Mouse (Mus musculus) MEL (cell line): ENCODE results near the gene Heatr5a. TPM values are rescaled to one million over a fixed set of nuclear protein-coding genes. Genes with fewer than 3 reads are reported as not detected.

Experiments used
- DNase-seq: peaks from one replicate; pipeline ENCODE4 v3.0.0; 2011; ENCODE audit warnings: low read depth, low spot score
- H3K27ac ChIP-seq: 2 replicates; pipeline ENCODE4 v1.5.1; 2012; ENCODE audit warnings: low read depth, mild to moderate bottlenecking, control low read depth, low read length, moderate library complexity; ENCODE audit not compliant: control insufficient read depth
- H3K27me3 ChIP-seq, 2 experiments: fragments of 150-350 bp in 1 of 2; sonication (generic) in 1 of 2; 2 replicates each; pipeline ENCODE4 v1.6.1; 2012; ENCODE audit warnings: low read length in 2 of 2, mild to moderate bottlenecking in 2 of 2, improper control_type of control experiment in 1 of 2, moderate library complexity in 1 of 2; ENCODE audit not compliant: insufficient read depth in 2 of 2, control insufficient read depth in 1 of 2
- H3K36me3 ChIP-seq, 2 experiments: 2 replicates each; pipeline ENCODE4 v1.6.1; 2012 to 2014; ENCODE audit warnings: low read length in 2 of 2, improper control_type of control experiment in 1 of 2, inconsistent platforms in 1 of 2, mild to moderate bottlenecking in 1 of 2; ENCODE audit not compliant: insufficient read depth in 2 of 2, control insufficient read depth in 1 of 2
- H3K4me1 ChIP-seq, 2 experiments: fragments of 150-350 bp in 1 of 2; sonication (generic) in 1 of 2; 2 replicates each; pipeline ENCODE4 v1.6.1; 2012; ENCODE audit warnings: low read length in 2 of 2, improper control_type of control experiment in 1 of 2, mild to moderate bottlenecking in 1 of 2; ENCODE audit not compliant: insufficient read depth in 2 of 2, control insufficient read depth in 1 of 2
- H3K4me3 ChIP-seq, 2 experiments: fragments of 150-350 bp in 1 of 2; sonication (generic) in 1 of 2; 2 replicates each; pipeline ENCODE4 v1.5.1; 2012; ENCODE audit warnings: low read depth in 2 of 2, low read length in 2 of 2, mild to moderate bottlenecking in 2 of 2, moderate library complexity in 2 of 2, control low read depth in 1 of 2, improper control_type of control experiment in 1 of 2; ENCODE audit not compliant: control insufficient read depth in 1 of 2, insufficient read depth in 1 of 2
- H3K79me2 ChIP-seq: 2 replicates; pipeline ENCODE4 v1.6.1; 2012; ENCODE audit warnings: mild to moderate bottlenecking, low read length, moderate library complexity; ENCODE audit not compliant: control insufficient read depth, poor library complexity, insufficient read depth
- H3K9ac ChIP-seq: 2 replicates; pipeline ENCODE4 v1.6.1; 2012; ENCODE audit warnings: low read depth, mild to moderate bottlenecking, control low read depth, low read length, moderate library complexity; ENCODE audit not compliant: control insufficient read depth, poor library complexity, severe bottlenecking
- H3K9me3 ChIP-seq: fragments of 150-350 bp; sonication (generic); replicated peaks from 2 replicates; pipeline ENCODE4 v1.6.1; 2012; ENCODE audit warnings: mild to moderate bottlenecking, low read length, improper control_type of control experiment, moderate library complexity; ENCODE audit not compliant: insufficient read depth
- BHLHE40 ChIP-seq: IDR thresholded peaks from 2 replicates; pipeline ENCODE4 v1.6.1; 2012; ENCODE audit warnings: low read depth, mild to moderate bottlenecking, inconsistent platforms, low read length, improper control_type of control experiment, borderline replicate concordance
- E2F4 ChIP-seq: IDR thresholded peaks from 2 replicates; pipeline ENCODE4 v1.6.1; 2011; ENCODE audit warnings: low read depth, low read length, improper control_type of control experiment, borderline replicate concordance
- EP300 ChIP-seq, 2 experiments: IDR thresholded peaks; 2 replicates each; pipeline ENCODE4 v1.6.1; 2011; ENCODE audit warnings: improper control_type of control experiment in 2 of 2, low read length in 2 of 2, low read depth in 1 of 2, mild to moderate bottlenecking in 1 of 2
- ETS1 ChIP-seq: IDR thresholded peaks from 2 replicates; pipeline ENCODE4 v1.6.1; 2012; ENCODE audit warnings: low read depth, mild to moderate bottlenecking, inconsistent platforms, low read length, improper control_type of control experiment, moderate library complexity
- MAFK ChIP-seq: IDR thresholded peaks from 2 replicates; pipeline ENCODE4 v1.6.1; 2011; ENCODE audit warnings: low read depth, mild to moderate bottlenecking, low read length, improper control_type of control experiment, borderline replicate concordance
- MAX ChIP-seq: IDR thresholded peaks from 2 replicates; pipeline ENCODE4 v1.6.1; 2011; ENCODE audit warnings: low read length, improper control_type of control experiment
- MAZ ChIP-seq: IDR thresholded peaks from 2 replicates; pipeline ENCODE4 v1.6.1; 2012; ENCODE audit warnings: low read depth, mild to moderate bottlenecking, inconsistent platforms, low read length, improper control_type of control experiment
- MXI1 ChIP-seq: IDR thresholded peaks from 2 replicates; pipeline ENCODE4 v1.6.1; 2011; ENCODE audit warnings: mild to moderate bottlenecking, low read depth, low read length, improper control_type of control experiment
- MYB ChIP-seq: IDR thresholded peaks from 2 replicates; pipeline ENCODE4 v1.6.1; 2011; ENCODE audit warnings: mild to moderate bottlenecking, low read depth, low read length, improper control_type of control experiment
- NRF1 ChIP-seq: IDR thresholded peaks from 2 replicates; pipeline ENCODE4 v1.6.1; 2014; ENCODE audit warnings: low read depth, mild to moderate bottlenecking, inconsistent platforms, low read length, improper control_type of control experiment, moderate library complexity; ENCODE audit not compliant: poor library complexity, insufficient read depth, severe bottlenecking
- USF1 ChIP-seq: IDR thresholded peaks from 2 replicates; pipeline ENCODE4 v1.6.1; 2014; ENCODE audit warnings: low read depth, mild to moderate bottlenecking, inconsistent platforms, low read length, improper control_type of control experiment, moderate library complexity
- ZKSCAN1 ChIP-seq: IDR thresholded peaks from 2 replicates; pipeline ENCODE4 v1.6.1; 2012; ENCODE audit warnings: low read depth, mild to moderate bottlenecking, inconsistent platforms, low read length, improper control_type of control experiment, moderate library complexity
- ZMIZ1 ChIP-seq: IDR thresholded peaks from 2 replicates; pipeline ENCODE4 v1.6.1; 2012; ENCODE audit warnings: low read depth, mild to moderate bottlenecking, inconsistent platforms, low read length, improper control_type of control experiment, moderate library complexity
- ZNF384 ChIP-seq: IDR thresholded peaks from 2 replicates; pipeline ENCODE4 v1.6.1; 2012; ENCODE audit warnings: low read depth, mild to moderate bottlenecking, inconsistent platforms, low read length, improper control_type of control experiment
- polyA plus RNA-seq, 2 experiments: library from polyadenylated mRNA; stranded (reverse) in 1 of 2; unstranded in 1 of 2; fragments of >175 nt in 1 of 2; fragments of >200 nt in 1 of 2; gene quantifications; 2 replicates each; pipeline versions ENCODE4 v1.2.1 to v1.2.4; 2012; ENCODE audit warnings: low replicate concordance in 2 of 2, low read depth in 1 of 2; ENCODE audit not compliant: insufficient read length in 2 of 2, insufficient read depth in 1 of 2, missing spikeins in 1 of 2
- total RNA-seq: library from RNA; depleted of rRNA; stranded (reverse); fragments of 300-350 nt; gene quantifications from 2 replicates; pipeline ENCODE4 v1.2.3, GENCODE M21; 2012

The Heatr5a gene
- total and polyA plus RNA-seq, 3 experiments = 41.2 to 70.5 (median 70.4) TPM

DNA sequence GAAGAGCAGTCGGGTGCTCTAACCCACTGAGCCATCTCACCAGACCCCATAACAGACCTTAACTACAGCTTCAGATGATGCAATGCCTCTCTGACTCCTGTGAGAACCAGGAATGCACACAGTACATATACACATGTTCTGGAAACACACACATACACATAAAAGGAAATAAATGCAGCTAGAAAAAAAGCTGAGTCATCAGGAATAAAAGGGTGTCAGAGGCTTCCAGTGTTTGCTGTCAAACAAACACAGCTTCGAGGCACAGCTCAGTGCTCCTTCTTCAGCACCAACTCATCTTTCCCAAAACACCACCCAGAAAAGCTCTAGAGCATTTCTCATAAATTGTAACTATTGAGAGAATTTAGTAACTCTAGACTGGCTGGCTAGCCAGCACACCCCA, 86.3 kb downstream of the Heatr5a start:
- TF ChIP-seq MAFK (peak; percentile 90), MAZ (no peak)
- H3K9me3 ChIP-seq = no peaks in the 10 kb centered on the region
- no peaks in the 10 kb centered on the region for H3K4me1 ChIP-seq
- H3K4me3 ChIP-seq = no peak overlapping the region
- H3K36me3 ChIP-seq = peaks cover 0 to 18% of the 10 kb centered on the region in 2 experiments; a peak in 2 of 4 replicates
- H3K79me2 ChIP-seq = no peaks in the 10 kb centered on the region
- no peak overlapping the region for H3K27ac ChIP-seq
- H3K9ac ChIP-seq = no peak overlapping the region
- H3K27me3 ChIP-seq = no peaks in the 10 kb centered on the region
- DNase-seq = no peak

DNA sequence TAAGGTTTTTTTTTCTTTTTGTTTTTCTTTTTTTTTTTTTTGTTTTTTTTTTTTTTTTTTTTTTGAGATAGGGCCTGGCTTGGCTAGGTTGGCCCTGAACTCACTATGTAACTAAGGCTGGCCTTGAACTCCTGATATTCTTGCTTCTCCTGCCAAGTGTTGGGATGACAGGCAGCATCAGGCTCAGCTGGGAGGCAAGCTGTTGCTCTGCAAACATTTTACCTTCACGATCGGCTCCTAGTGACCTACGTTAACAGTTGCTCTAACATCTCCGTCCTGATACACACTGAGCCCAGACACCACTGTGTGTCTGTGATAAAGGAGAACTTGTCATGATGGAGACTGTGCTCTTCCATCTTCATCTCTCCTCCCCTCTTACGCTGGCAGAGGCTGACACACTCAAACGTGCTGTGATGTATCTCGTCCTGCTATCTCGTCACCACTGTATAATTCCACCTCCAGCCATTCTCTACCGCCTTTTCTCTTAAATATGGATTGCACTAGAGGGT, 87.8 kb downstream of the Heatr5a start:
- peaks cover 2% of the 10 kb centered on the region; the same call in 1 of the 2 replicates for H3K79me2 ChIP-seq
- no peaks in the 10 kb centered on the region for H3K4me1 ChIP-seq
- TF ChIP-seq MAX (no peak), MXI1 (no peak), ETS1 (no peak), E2F4 (no peak)
- no peak for DNase-seq
- no peaks in the 10 kb centered on the region for H3K9me3 ChIP-seq
- H3K27ac ChIP-seq = no peak overlapping the region
- no peak overlapping the region for H3K9ac ChIP-seq
- no peaks in the 10 kb centered on the region for H3K27me3 ChIP-seq
- H3K36me3 ChIP-seq = peaks cover 0 to 13% of the 10 kb centered on the region in 2 experiments; a peak in 2 of 4 replicates
- H3K4me3 ChIP-seq = no peak overlapping the region

DNA sequence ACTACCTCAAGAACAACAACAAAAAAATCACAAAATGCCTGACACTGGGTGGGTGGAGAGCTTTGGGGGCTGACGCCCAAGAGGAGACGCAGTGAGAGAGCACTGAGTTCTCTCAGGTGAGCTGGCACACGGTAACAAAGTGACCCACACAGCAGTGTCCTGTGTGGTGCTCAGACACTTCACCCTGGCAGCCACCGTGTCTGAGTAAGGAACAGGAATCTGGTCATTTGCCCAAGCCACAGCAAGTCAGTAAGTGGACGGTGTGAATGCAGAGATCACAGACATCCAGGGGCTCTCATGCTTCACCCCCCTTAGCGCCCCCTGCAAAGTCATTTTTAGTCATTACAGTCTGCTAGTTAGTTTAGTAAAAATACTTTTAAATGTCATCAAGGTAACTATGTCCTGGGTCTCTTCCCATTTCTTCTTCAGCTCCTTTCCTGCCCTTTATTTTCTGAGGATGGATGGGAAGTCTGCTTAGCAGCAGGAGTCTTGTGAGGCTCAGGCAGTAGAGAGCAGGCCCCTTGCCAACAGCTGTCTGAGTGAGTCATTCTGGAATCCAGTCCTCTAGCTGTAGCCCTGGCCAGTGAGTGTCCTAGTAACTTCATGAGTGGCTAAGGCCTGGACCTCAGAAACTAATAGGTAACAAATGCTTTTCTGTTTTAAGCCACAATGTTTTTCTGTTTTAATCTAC, 88.4 kb downstream of the Heatr5a start:
- TF ChIP-seq EP300 (IDR thresholded peaks at IDR 0.05; ENCODE audit: low read depth in 1 of 2, low read length in 2 of 2) (no peak), ZNF384 (peak; percentile 58; the same call in 1 of the 2 replicates), ZKSCAN1 (no peak), NRF1 (no peak), ZMIZ1 (no peak), MYB (no peak), BHLHE40 (no peak), USF1 (no peak)
- TF ChIP-seq, all 39 proteins: peak for 1
- H3K36me3 ChIP-seq = peaks cover 0 to 13% of the 10 kb centered on the region in 2 experiments; a peak in 2 of 4 replicates
- H3K4me1 ChIP-seq = no peaks in the 10 kb centered on the region
- H3K79me2 ChIP-seq = peaks cover 2% of the 10 kb centered on the region; the same call in 1 of the 2 replicates
- H3K4me3 ChIP-seq = no peak overlapping the region
- H3K9me3 ChIP-seq = no peaks in the 10 kb centered on the region
- peak; percentile 32 for DNase-seq
- H3K27me3 ChIP-seq = no peaks in the 10 kb centered on the region
- no peak overlapping the region for H3K9ac ChIP-seq
- no peak overlapping the region for H3K27ac ChIP-seq
